Mouse (Mus musculus) stomach, postnatal 0 days (tissue): Measurements from ENCODE around the gene Ckmt2. TPM values are rescaled to one million over a fixed set of nuclear protein-coding genes. Genes with fewer than 3 reads are reported as not detected.
A peak's percentile ranks its signal among the peaks of the same experiment; 100 is the strongest.

Experiments
- ATAC-seq: fragments of 200-750 bp; cut with Nextera tagmentation; 2 replicates; pipeline ENCODE4 v1.8.0; 2017; ENCODE audit not compliant: low FRiP score, low TSS enrichment
- DNase-seq: peaks from one replicate; pipeline ENCODE4 v3.0.0-alpha.2; 2016; ENCODE audit warnings: low spot score
- H3K27ac ChIP-seq: fragments of 300-500 bp; sonication (generic); replicated peaks from 2 replicates; pipeline ENCODE4 v1.5.1; 2014; ENCODE audit warnings: mild to moderate bottlenecking, control low read depth
- H3K27me3 ChIP-seq: fragments of 300-500 bp; sonication (generic); 2 replicates; pipeline ENCODE4 v1.6.1; 2014; ENCODE audit warnings: low read length; ENCODE audit not compliant: control insufficient read depth, insufficient read depth
- H3K36me3 ChIP-seq: fragments of 300-500 bp; sonication (generic); 2 replicates; pipeline ENCODE4 v1.6.1; 2014; ENCODE audit warnings: low read length, mixed read lengths; ENCODE audit not compliant: control insufficient read depth, insufficient read depth
- H3K4me1 ChIP-seq: fragments of 300-500 bp; sonication (generic); replicated peaks from 2 replicates; pipeline ENCODE4 v1.6.1; 2014; ENCODE audit warnings: antibody characterized with exemption; ENCODE audit not compliant: control insufficient read depth, insufficient read depth
- H3K4me2 ChIP-seq: fragments of 300-500 bp; sonication (generic); replicated peaks from 2 replicates; pipeline ENCODE4 v1.6.1; 2014; ENCODE audit warnings: low read depth, mild to moderate bottlenecking, control low read depth, moderate library complexity
- H3K4me3 ChIP-seq: fragments of 300-500 bp; sonication (generic); 2 replicates; pipeline ENCODE4 v1.5.1; 2014; ENCODE audit warnings: low read depth, low read length, control low read depth
- H3K9ac ChIP-seq: fragments of 300-500 bp; sonication (generic); 2 replicates; pipeline ENCODE4 v1.6.1; 2014; ENCODE audit warnings: mild to moderate bottlenecking, low read length, control low read depth, mixed read lengths
- H3K9me3 ChIP-seq: fragments of 300-500 bp; sonication (generic); 2 replicates; pipeline ENCODE4 v1.6.1; 2016; ENCODE audit warnings: low read length; ENCODE audit not compliant: control insufficient read depth
- CTCF ChIP-seq: IDR thresholded peaks from 2 replicates; pipeline ENCODE4 v1.5.1; 2016; ENCODE audit warnings: antibody characterized with exemption, low read depth, mild to moderate bottlenecking, moderate library complexity
- EP300 ChIP-seq: optimal IDR thresholded peaks from 2 replicates; pipeline ENCODE3; 2016; ENCODE audit warnings: antibody characterized with exemption
- WGBS: fragments of 180-500 bp; shearing (Covaris S2); extraction: QIAGEN DNeasy Blood & Tissue Kit; methylation state at CpG from one replicate; pipeline ENCODE4 v1.1.7; 2014; 5-methylcytosine and 5-hydroxymethylcytosine counted together
- polyA plus RNA-seq: library from polyadenylated mRNA; unstranded; fragments of >200 nt; fragmentation: Nextera tagmentation; extraction: Ambion mirVana; gene quantifications from 2 replicates; pipeline ENCODE4 v1.2.1, GENCODE M21; 2015

The Ckmt2 gene
- polyA plus RNA-seq, 1 experiment from 2014 or later = 0.06 TPM

DNA sequence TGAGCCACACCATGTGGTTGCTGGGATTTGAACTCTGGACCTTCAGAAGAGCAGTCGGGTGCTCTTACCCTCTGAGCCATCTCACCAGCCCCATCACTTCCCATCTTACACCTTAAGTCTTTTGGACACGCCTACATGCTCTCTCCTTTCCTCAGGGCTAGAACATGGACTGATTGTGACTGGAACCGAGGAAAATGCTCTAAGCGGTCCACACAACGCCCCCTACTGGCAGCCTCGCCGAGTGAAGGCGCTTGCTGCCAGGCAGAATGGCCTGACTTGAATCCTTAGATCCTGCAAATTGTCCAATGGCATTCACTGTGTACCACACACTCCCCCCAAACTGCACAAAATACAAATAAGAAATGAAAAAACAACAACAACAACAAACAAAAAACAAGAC is 19.3 kb downstream of the Ckmt2 start:
- Histone ChIP-seq H3K4me1 (no peaks in the 10 kb centered on the region), H3K4me3 (no peak overlapping the region), H3K36me3 (no peaks in the 10 kb centered on the region), H3K27me3 (no peaks in the 10 kb centered on the region), H3K9me3 (no peaks in the 10 kb centered on the region), H3K4me2 (no peak overlapping the region), H3K9ac (no peak overlapping the region), H3K27ac (no peak overlapping the region)
- TF ChIP-seq CTCF = no peak
- TF ChIP-seq EP300 = no peak
- ATAC-seq = no peak
- WGBS = 71% methylated on average over 8 of the region's 8 CpGs
- no peak for DNase-seq

DNA sequence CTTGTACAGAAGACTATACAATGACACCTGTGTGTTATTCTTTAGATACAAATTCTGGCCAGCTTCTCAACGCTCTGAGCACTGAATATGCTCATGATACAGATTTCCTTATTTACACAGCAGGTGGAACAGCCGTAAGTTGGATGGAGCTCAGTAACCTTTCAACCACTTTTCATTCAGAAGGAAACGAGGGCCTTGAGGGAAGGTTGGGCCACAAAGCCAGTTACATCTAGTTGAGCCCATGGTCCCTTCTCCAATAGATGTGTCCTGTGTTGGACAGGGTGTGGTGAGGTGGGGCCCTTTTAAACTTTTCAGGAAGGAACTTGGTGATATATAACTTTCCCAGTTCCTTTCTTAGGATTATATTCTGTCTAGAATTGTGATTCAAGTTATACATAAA is 22.3 kb downstream of the Ckmt2 start:
- no peak overlapping the region for H3K27ac ChIP-seq
- WGBS = 47% methylated on average over 3 of the region's 3 CpGs
- H3K36me3 ChIP-seq = no peaks in the 10 kb centered on the region
- no peak overlapping the region for H3K9ac ChIP-seq
- H3K4me1 ChIP-seq = no peaks in the 10 kb centered on the region
- no peaks in the 10 kb centered on the region for H3K9me3 ChIP-seq
- TF ChIP-seq CTCF = no peak
- no peak for TF ChIP-seq EP300
- DNase-seq (no peak), ATAC-seq (peak; percentile 84)
- H3K4me2 ChIP-seq = no peak overlapping the region
- H3K27me3 ChIP-seq = no peaks in the 10 kb centered on the region
- H3K4me3 ChIP-seq = no peak overlapping the region

DNA sequence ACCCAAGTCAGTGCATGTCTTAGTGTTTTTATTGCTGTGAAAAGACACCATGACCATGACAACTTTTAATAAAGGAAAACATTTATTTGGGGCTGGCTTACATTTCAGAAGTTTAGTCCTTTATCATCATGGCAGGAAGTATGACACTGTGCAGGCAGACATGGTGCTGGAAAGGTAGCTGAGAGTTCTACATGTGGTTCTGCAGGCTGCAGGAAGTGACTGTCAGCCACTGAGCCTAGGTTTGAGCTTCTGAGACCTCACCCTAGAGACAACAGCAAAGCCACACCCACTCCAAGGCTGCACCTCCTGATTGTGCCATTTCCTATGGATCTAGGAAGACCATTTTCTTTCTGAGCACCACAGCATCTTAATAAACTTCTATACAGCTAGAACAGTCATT is 48.8 kb downstream of the Ckmt2 start:
- Histone ChIP-seq H3K9ac (no peak overlapping the region), H3K4me3 (no peak overlapping the region), H3K36me3 (no peaks in the 10 kb centered on the region), H3K9me3 (no peaks in the 10 kb centered on the region), H3K27ac (no peak overlapping the region), H3K4me1 (no peaks in the 10 kb centered on the region), H3K27me3 (no peaks in the 10 kb centered on the region), H3K4me2 (no peak overlapping the region)
- TF ChIP-seq EP300 (no peak), CTCF (no peak)
- DNase-seq (no peak), ATAC-seq (no peak)

DNA sequence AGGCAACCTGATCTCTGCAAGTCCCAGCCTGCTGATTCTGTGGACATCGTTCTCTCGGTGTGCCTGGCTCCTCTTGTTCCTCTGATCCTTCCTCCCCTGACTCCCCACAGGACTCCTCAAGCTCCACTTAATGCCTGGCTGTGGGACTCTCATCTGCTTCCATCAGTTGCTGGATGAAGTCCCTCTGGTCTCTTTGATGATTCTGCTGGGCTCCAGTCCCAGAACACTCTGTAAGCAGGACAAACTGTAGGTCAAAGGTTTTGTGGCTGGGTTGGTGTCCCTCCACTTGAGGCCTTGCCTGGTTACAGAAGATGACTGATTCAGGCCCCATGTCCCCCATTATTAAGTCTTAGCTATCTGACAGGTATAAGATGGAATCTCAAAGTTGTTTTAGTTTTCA is 50.6 kb downstream of the Ckmt2 start:
- no peak overlapping the region for H3K9ac ChIP-seq
- no peak overlapping the region for H3K4me2 ChIP-seq
- H3K4me1 ChIP-seq = no peaks in the 10 kb centered on the region
- H3K36me3 ChIP-seq = no peaks in the 10 kb centered on the region
- no peak for DNase-seq
- no peaks in the 10 kb centered on the region for H3K27me3 ChIP-seq
- 84% methylated on average over 2 of the region's 2 CpGs for WGBS
- no peak overlapping the region for H3K27ac ChIP-seq
- no peaks in the 10 kb centered on the region for H3K9me3 ChIP-seq
- TF ChIP-seq EP300 = no peak
- no peak for TF ChIP-seq CTCF
- no peak for ATAC-seq
- no peak overlapping the region for H3K4me3 ChIP-seq

DNA sequence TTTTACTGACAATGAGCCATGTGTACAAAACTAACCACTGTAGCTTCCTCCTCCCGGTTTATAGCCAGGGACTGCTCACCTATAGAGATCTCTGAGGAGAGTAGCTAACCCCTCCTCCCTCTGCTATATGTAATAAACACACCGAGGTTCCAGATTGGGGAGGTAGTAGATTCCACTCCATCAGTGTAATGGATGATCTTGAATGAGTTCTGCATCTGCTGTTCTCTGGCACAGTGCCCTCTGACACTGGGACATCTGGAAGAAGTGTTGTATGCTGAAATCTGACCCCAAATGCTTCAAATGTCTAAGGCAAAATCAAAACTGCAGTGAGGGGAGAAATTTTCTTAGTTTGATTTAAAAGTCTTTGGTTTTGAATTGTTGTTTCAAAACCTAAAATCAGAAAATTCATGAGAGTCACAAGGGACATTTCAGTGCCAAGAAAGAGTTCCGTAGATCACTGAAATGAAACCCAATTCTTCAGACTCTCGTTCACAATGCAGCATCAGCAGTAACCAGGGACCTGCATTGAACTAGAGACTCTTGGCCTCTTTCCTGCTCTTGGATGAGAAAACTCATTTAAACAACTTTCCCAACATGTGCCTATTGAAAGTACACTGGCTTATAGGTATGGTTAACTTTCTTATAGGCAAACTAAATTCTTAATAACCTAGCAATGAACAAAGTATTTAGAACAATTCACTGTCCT is 51.7 kb downstream of the Ckmt2 start:
- DNase-seq (no peak), ATAC-seq (no peak)
- no peak for TF ChIP-seq CTCF
- TF ChIP-seq EP300 = no peak
- H3K27me3 ChIP-seq = no peaks in the 10 kb centered on the region
- no peaks in the 10 kb centered on the region for H3K4me1 ChIP-seq
- no peak overlapping the region for H3K9ac ChIP-seq
- 48% methylated on average over 4 of the region's 4 CpGs for WGBS
- H3K27ac ChIP-seq = no peak overlapping the region
- no peak overlapping the region for H3K4me3 ChIP-seq
- H3K9me3 ChIP-seq = no peaks in the 10 kb centered on the region
- H3K36me3 ChIP-seq = no peaks in the 10 kb centered on the region
- H3K4me2 ChIP-seq = no peak overlapping the region

DNA sequence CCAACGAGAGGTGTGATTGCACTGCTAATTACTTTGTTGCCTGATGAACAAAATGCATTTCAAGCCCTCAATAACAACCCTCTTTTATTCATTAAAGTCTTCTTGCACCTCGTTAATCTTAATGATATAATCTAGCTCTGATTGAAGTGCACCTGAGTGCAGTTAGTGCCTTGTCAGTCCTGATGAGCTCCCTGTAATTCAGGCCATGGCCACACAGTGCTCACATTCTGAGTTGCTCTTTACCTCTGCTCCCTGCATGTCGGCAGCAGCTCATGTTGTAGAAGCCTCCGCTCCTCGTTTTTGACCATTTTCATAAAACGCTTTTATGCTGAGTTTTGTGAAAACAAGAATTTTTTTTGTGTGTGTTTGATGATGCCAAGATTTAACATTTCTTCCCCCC is 53.0 kb downstream of the Ckmt2 start:
- Histone ChIP-seq H3K36me3 (no peaks in the 10 kb centered on the region), H3K27ac (no peak overlapping the region), H3K4me1 (no peaks in the 10 kb centered on the region), H3K27me3 (no peaks in the 10 kb centered on the region), H3K9me3 (no peaks in the 10 kb centered on the region), H3K4me2 (no peak overlapping the region), H3K9ac (no peak overlapping the region), H3K4me3 (no peak overlapping the region)
- DNase-seq = no peak
- TF ChIP-seq EP300 = no peak
- TF ChIP-seq CTCF = no peak
- ATAC-seq = no peak
- WGBS = 78% methylated on average over 6 of the region's 6 CpGs
